In genomic region chr12:98674627-98675143, GRCm38 (mm10) we compare ENCODE assay signal across 8 mouse cellular contexts. TPM values are rescaled to one million over a fixed set of nuclear protein-coding genes. Genes with fewer than 3 reads are reported as not detected.
A peak's percentile ranks its signal among the peaks of the same experiment; 100 is the strongest.
DNase-seq lines count a peak whose midpoint lies in the region; ATAC-seq and TF ChIP-seq lines count a peak whose summit lies in the region.

No protein-coding gene starts in this region.

- peak; percentile 69 for TF ChIP-seq CTCF in heart, adult 2 months (IDR thresholded peaks at IDR 0.05)
- TF ChIP-seq CTCF in kidney, adult 2 months (conservative IDR thresholded peaks at IDR 0.05; ENCODE audit: insufficient read depth, insufficient read length, low read depth, low read length) = peak; percentile 88

- DNase-seq in 3T3-L1 (ENCODE audit: low read depth, low spot score) = peak; percentile 78
- peak; percentile 86 to 88 for DNase-seq in adrenal gland, postnatal 36 days
- peak; percentile 76 to 79 for DNase-seq in heart, adult 2 months
- peak; percentile 89 for DNase-seq in kidney, adult 2 months
- peak; percentile 86 for DNase-seq in midbrain, embryonic 14.5 days
- DNase-seq in spleen, adult 12 weeks (ENCODE audit: low spot score) = peak; percentile 34

- H3K9ac ChIP-seq in embryonic facial prominence, embryonic 13.5 days = no peak overlapping the region
- peak overlapping the region; percentile 55 for H3K9ac ChIP-seq in heart, adult 2 months (ENCODE audit: low read depth, low read length)
- no peak overlapping the region for H3K9ac ChIP-seq in limb, embryonic 12.5 days (replicated peaks)
- H3K9ac ChIP-seq in midbrain, embryonic 14.5 days (replicated peaks; ENCODE audit: low read length) = no peak overlapping the region

- no peak for TF ChIP-seq POLR2A in heart, adult 2 months (IDR thresholded peaks at IDR 0.05; ENCODE audit: insufficient read depth, low read depth, low read length)
- TF ChIP-seq POLR2A in kidney, adult 2 months (IDR thresholded peaks at IDR 0.05; ENCODE audit: low read depth, low read length) = no peak

- H3K27ac ChIP-seq in embryonic facial prominence, embryonic 13.5 days = no peak overlapping the region
- peak overlapping the region; percentile 71 for H3K27ac ChIP-seq in heart, adult 2 months
- peak overlapping the region; percentile 64 for H3K27ac ChIP-seq in kidney, adult 2 months (ENCODE audit: insufficient read depth, low read depth, low read length)
- no peak overlapping the region for H3K27ac ChIP-seq in limb, embryonic 12.5 days
- H3K27ac ChIP-seq in midbrain, embryonic 14.5 days (replicated peaks; ENCODE audit: low read depth, low read length) = peak overlapping the region; percentile 49; the same call in 1 of the 2 replicates

- intact Hi-C loops in heart, adult 2 months (cut with DNase I) = loop anchor here (1.0 kb wide), 1 partner anchor 210 kb away; no protein-coding TSS in a partner anchor

- TF ChIP-seq EP300 in heart, adult 2 months (IDR thresholded peaks at IDR 0.05; ENCODE audit: insufficient read depth, low read depth, low read length) = 0 out of 2 replicates have a peak, but pooled peaks have one; percentile 33

- no peaks in the 10 kb centered on the region for H3K4me1 ChIP-seq in embryonic facial prominence, embryonic 13.5 days
- peaks cover 3% of the 10 kb centered on the region; the same call in 1 of the 2 replicates for H3K4me1 ChIP-seq in heart, adult 2 months (ENCODE audit: control insufficient read depth, insufficient read depth, low read length)
- no peaks in the 10 kb centered on the region; the same call in 1 of the 2 replicates for H3K4me1 ChIP-seq in kidney, adult 2 months (ENCODE audit: control insufficient read depth, insufficient read depth, low read length)
- no peaks in the 10 kb centered on the region for H3K4me1 ChIP-seq in limb, embryonic 12.5 days (replicated peaks)
- H3K4me1 ChIP-seq in midbrain, embryonic 14.5 days (ENCODE audit: control insufficient read depth, insufficient read depth, low read length) = no peaks in the 10 kb centered on the region

- peak; percentile 83 for ATAC-seq in embryonic facial prominence, embryonic 13.5 days (ENCODE audit: insufficient number of reproducible peaks, insufficient read depth, low FRiP score, low TSS enrichment, low read depth)
- ATAC-seq in limb, embryonic 12.5 days (ENCODE audit: insufficient number of reproducible peaks, insufficient read depth, low FRiP score, low TSS enrichment, low read depth) = peak; percentile 75
- peak; percentile 76 for ATAC-seq in midbrain, embryonic 14.5 days (ENCODE audit: low FRiP score, low TSS enrichment)

- peak overlapping the region; percentile 27 for H3K4me3 ChIP-seq in embryonic facial prominence, embryonic 13.5 days
- peak overlapping the region; percentile 37; the same call in 1 of the 2 replicates for H3K4me3 ChIP-seq in heart, adult 2 months
- H3K4me3 ChIP-seq in kidney, adult 2 months (ENCODE audit: insufficient read depth, low read depth, low read length) = peak overlapping the region; percentile 39
- peak overlapping the region; percentile 24 for H3K4me3 ChIP-seq in limb, embryonic 12.5 days (replicated peaks)
- 0 out of 2 replicates have a peak overlapping the region, but pooled peaks have one; percentile 12 for H3K4me3 ChIP-seq in midbrain, embryonic 14.5 days (replicated peaks; ENCODE audit: low read depth, low read length)

- WGBS in embryonic facial prominence, embryonic 13.5 days = 11% methylated on average over 9 of the region's 9 CpGs
- WGBS in heart, adult 2 months = 8% methylated on average over 9 of the region's 9 CpGs
- 6% methylated on average over 9 of the region's 9 CpGs for WGBS in kidney, adult 2 months
- 9% methylated on average over 9 of the region's 9 CpGs for WGBS in limb, embryonic 12.5 days
- 15% methylated on average over 9 of the region's 9 CpGs for WGBS in midbrain, embryonic 14.5 days

- no peaks in the 10 kb centered on the region for H3K27me3 ChIP-seq in embryonic facial prominence, embryonic 13.5 days
- no peaks in the 10 kb centered on the region for H3K27me3 ChIP-seq in heart, adult 2 months (ENCODE audit: control insufficient read depth, insufficient read depth, low read length)
- no peaks in the 10 kb centered on the region for H3K27me3 ChIP-seq in kidney, adult 2 months (replicated peaks; ENCODE audit: control insufficient read depth, insufficient read depth, low read length)
- no peaks in the 10 kb centered on the region for H3K27me3 ChIP-seq in limb, embryonic 12.5 days
- no peaks in the 10 kb centered on the region for H3K27me3 ChIP-seq in midbrain, embryonic 14.5 days (ENCODE audit: control insufficient read depth, insufficient read depth, low read length)

- no peaks in the 10 kb centered on the region for H3K79me2 ChIP-seq in heart, adult 2 months (replicated peaks; ENCODE audit: control insufficient read depth, insufficient read depth, low read length)

- H3K36me3 ChIP-seq in embryonic facial prominence, embryonic 13.5 days = peaks cover 21% of the 10 kb centered on the region
- no peaks in the 10 kb centered on the region for H3K36me3 ChIP-seq in heart, adult 2 months (ENCODE audit: control insufficient read depth, insufficient read depth, low read length)
- no peaks in the 10 kb centered on the region; the same call in 1 of the 2 replicates for H3K36me3 ChIP-seq in kidney, adult 2 months (ENCODE audit: control insufficient read depth, insufficient read depth, low read length)
- H3K36me3 ChIP-seq in limb, embryonic 12.5 days = peaks cover 29% of the 10 kb centered on the region
- H3K36me3 ChIP-seq in midbrain, embryonic 14.5 days (ENCODE audit: control insufficient read depth, insufficient read depth, low read length) = peaks cover 35% of the 10 kb centered on the region

- H3K9me3 ChIP-seq in embryonic facial prominence, embryonic 13.5 days = no peaks in the 10 kb centered on the region
- no peaks in the 10 kb centered on the region for H3K9me3 ChIP-seq in limb, embryonic 12.5 days
- H3K9me3 ChIP-seq in midbrain, embryonic 14.5 days (ENCODE audit: control insufficient read depth, low read length) = no peaks in the 10 kb centered on the region

- peak overlapping the region; percentile 48 for H3K4me2 ChIP-seq in embryonic facial prominence, embryonic 13.5 days
- H3K4me2 ChIP-seq in limb, embryonic 12.5 days = peak overlapping the region; percentile 45
- peak overlapping the region; percentile 41 for H3K4me2 ChIP-seq in midbrain, embryonic 14.5 days (ENCODE audit: low read length)

RNA-seq across cellular contexts. Expression of gene Spata7, which starts 46.7 kb away (rescaled TPM):
- 1 to 10 TPM; 8.4 to 9.8 TPM for total RNA-seq in adrenal gland, postnatal 36 days (2021)
- polyA plus RNA-seq in embryonic facial prominence, embryonic 13.5 days (2015; fragmentation: Nextera tagmentation; extraction: Ambion mirVana) = 19.7 and 22.6 TPM in 2 replicates
- total RNA-seq in heart, adult 2 months (2021) = 1 to 10 TPM; 5.2 to 6.5 TPM
- polyA plus RNA-seq in heart, adult 2 months (2012; rRNA removed) = 2.2 and 3.0 TPM in 2 replicates
- polyA plus RNA-seq in kidney, adult 2 months (2012; rRNA removed) = 3.2 and 3.7 TPM in 2 replicates
- 22.5 and 27.6 TPM in 2 replicates for polyA plus RNA-seq in limb, embryonic 12.5 days (2016; fragmentation: Nextera tagmentation; extraction: Ambion mirVana)
- polyA plus RNA-seq in midbrain, embryonic 14.5 days (2014; fragmentation: Nextera tagmentation; extraction: Ambion mirVana) = 28.4 and 29.4 TPM in 2 replicates

Comparison
In these comparisons a context has a peak if more than half of its experiments do, and no peak if none do; other contexts are left out.
1. DNase-seq: peak in every context shown above with its lines; median percentile 89 in kidney, adult 2 months; 87 in adrenal gland, postnatal 36 days; 86 in midbrain, embryonic 14.5 days; 78 in 3T3-L1; 78 in heart, adult 2 months; 34 in spleen, adult 12 weeks.
2. H3K27ac ChIP-seq: peak in heart, adult 2 months (single experiment), kidney, adult 2 months (single experiment) and midbrain, embryonic 14.5 days (single experiment); none in embryonic facial prominence, embryonic 13.5 days (single experiment) and limb, embryonic 12.5 days (single experiment).
3. Peak in every context shown above with its lines, with median percentiles within 50 percentile points of each other: ATAC-seq, H3K4me2 ChIP-seq and H3K4me3 ChIP-seq.